Mouse (Mus musculus) embryonic facial prominence, embryonic 12.5 days (tissue): ENCODE measurements at regions not wholly inside any gene's neighbourhood (a gene's known extent, or its start where the extent isn't known, plus 50 kb on each side); places are given as distances from the start of the nearest gene placed in this dataset.

Experiments used
- ATAC-seq: fragments of 200-750 bp; cut with Nextera tagmentation; 2 replicates; pipeline ENCODE4 v1.8.0; 2017; ENCODE audit not compliant: insufficient number of reproducible peaks, insufficient read depth, low FRiP score, low TSS enrichment
- H3K27ac ChIP-seq: fragments of 300-500 bp; sonication (generic); 2 replicates; pipeline ENCODE4 v1.5.1; 2016; ENCODE audit warnings: mild to moderate bottlenecking
- H3K27me3 ChIP-seq: fragments of 300-500 bp; sonication (generic); 2 replicates; pipeline ENCODE4 v1.6.1; 2016; ENCODE audit warnings: mild to moderate bottlenecking, moderate library complexity
- H3K36me3 ChIP-seq: fragments of 300-500 bp; sonication (generic); 2 replicates; pipeline ENCODE4 v1.6.1; 2016; ENCODE audit warnings: mild to moderate bottlenecking
- H3K4me1 ChIP-seq: fragments of 300-500 bp; sonication (generic); 2 replicates; pipeline ENCODE4 v1.6.1; 2016
- H3K4me2 ChIP-seq: fragments of 300-500 bp; sonication (generic); replicated peaks from 2 replicates; pipeline ENCODE4 v1.6.1; 2016; ENCODE audit warnings: mild to moderate bottlenecking, moderate library complexity
- H3K4me3 ChIP-seq: fragments of 300-500 bp; sonication (generic); 2 replicates; pipeline ENCODE4 v1.5.1; 2016; ENCODE audit warnings: mild to moderate bottlenecking
- H3K9ac ChIP-seq: fragments of 300-500 bp; sonication (generic); 2 replicates; pipeline ENCODE4 v1.6.1; 2016; ENCODE audit warnings: mild to moderate bottlenecking, moderate library complexity
- H3K9me3 ChIP-seq: fragments of 300-500 bp; sonication (generic); 2 replicates; pipeline ENCODE4 v1.6.1; 2016; ENCODE audit warnings: mild to moderate bottlenecking, moderate library complexity
- WGBS: fragments of 180-500 bp; shearing (Covaris S2); methylation state at CpG from one replicate; pipeline ENCODE4 v1.1.7; 2016; 5-methylcytosine and 5-hydroxymethylcytosine counted together

DNA sequence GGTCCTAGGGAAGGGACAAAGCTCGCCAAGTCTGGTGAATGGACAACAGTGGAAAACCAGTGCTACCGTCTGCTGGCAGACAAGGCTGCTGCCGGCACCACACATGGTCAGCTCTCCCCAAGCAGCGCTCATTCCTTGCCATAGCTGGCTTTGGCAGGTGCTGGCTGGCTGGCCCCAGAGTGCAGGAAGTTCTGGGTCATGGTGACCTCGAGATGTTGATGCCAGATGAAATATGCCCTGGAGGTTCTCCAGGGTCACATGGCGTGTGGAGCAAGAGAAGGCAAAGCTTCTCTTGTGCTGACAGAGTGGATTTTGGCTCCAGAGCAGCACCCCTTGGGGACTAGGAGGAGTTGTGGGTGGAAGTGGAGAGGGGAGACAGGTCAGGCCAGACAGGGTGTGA, 66.1 kb upstream of the Tprg start:
- Histone ChIP-seq H3K27me3 (no peaks in the 10 kb centered on the region), H3K27ac (no peak overlapping the region), H3K4me2 (no peak overlapping the region), H3K9me3 (no peaks in the 10 kb centered on the region), H3K4me3 (no peak overlapping the region), H3K4me1 (no peaks in the 10 kb centered on the region), H3K36me3 (no peaks in the 10 kb centered on the region), H3K9ac (no peak overlapping the region)
- no peak for ATAC-seq
- 83% methylated on average over 6 of the region's 6 CpGs for WGBS

DNA sequence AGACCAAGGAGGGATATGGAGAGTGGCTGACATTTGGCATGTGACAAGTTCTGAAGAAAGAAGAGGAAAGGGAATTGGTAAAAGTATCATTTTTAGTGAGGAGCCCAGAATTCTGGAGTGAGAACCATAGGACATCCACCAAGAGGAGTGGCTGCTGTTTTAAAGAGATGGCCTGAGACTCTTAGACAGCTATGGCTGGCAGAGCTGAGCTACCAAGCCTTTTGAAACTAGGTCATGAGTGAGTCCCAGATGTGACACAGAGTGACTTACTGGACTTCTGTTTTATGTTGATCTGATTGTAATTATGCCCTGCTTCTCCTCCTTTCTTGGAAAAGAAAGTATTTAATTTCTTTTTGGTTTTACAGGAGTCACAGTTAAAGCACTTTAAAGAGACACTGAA, 61.8 kb upstream of the Tprg start:
- no peaks in the 10 kb centered on the region for H3K27me3 ChIP-seq
- H3K36me3 ChIP-seq, result no peaks in the 10 kb centered on the region
- no peak overlapping the region for H3K9ac ChIP-seq
- no peak overlapping the region for H3K4me3 ChIP-seq
- H3K4me1 ChIP-seq, result no peaks in the 10 kb centered on the region
- no peak overlapping the region for H3K4me2 ChIP-seq
- ATAC-seq, result no peak
- no peak overlapping the region for H3K27ac ChIP-seq
- H3K9me3 ChIP-seq, result no peaks in the 10 kb centered on the region
